Mouse (Mus musculus) kidney, embryonic 16.5 days (tissue): ENCODE results near the gene Ropn1l. TPM values are rescaled to one million over a fixed set of nuclear protein-coding genes. Genes with fewer than 3 reads are reported as not detected.
A peak's percentile ranks its signal among the peaks of the same experiment; 100 is the strongest.

Experiments used
- ATAC-seq: fragments of 200-750 bp; cut with Nextera tagmentation; 2 replicates; pipeline ENCODE4 v1.8.0; 2017; ENCODE audit warnings: moderate TSS enrichment; ENCODE audit not compliant: low FRiP score, low TSS enrichment
- H3K27ac ChIP-seq: fragments of 300-500 bp; sonication (generic); 2 replicates; pipeline ENCODE4 v1.5.1; 2014; ENCODE audit warnings: low read length
- H3K27me3 ChIP-seq: fragments of 300-500 bp; sonication (generic); 2 replicates; pipeline ENCODE4 v1.6.1; 2014; ENCODE audit warnings: low read length, control low read depth, mixed read lengths; ENCODE audit not compliant: insufficient read depth
- H3K36me3 ChIP-seq: fragments of 300-500 bp; sonication (generic); 2 replicates; pipeline ENCODE4 v1.6.1; 2014; ENCODE audit warnings: low read length, control low read depth, mixed read lengths; ENCODE audit not compliant: insufficient read depth
- H3K4me1 ChIP-seq: fragments of 300-500 bp; sonication (generic); 2 replicates; pipeline ENCODE4 v1.6.1; 2014; ENCODE audit warnings: low read length, control low read depth, mixed read lengths; ENCODE audit not compliant: insufficient read depth
- H3K4me2 ChIP-seq: fragments of 300-500 bp; sonication (generic); replicated peaks from 2 replicates; pipeline ENCODE4 v1.6.1; 2014; ENCODE audit warnings: low read depth, low read length
- H3K4me3 ChIP-seq: fragments of 300-500 bp; sonication (generic); 2 replicates; pipeline ENCODE4 v1.5.1; 2014; ENCODE audit warnings: mild to moderate bottlenecking, low read length
- H3K9ac ChIP-seq: fragments of 300-500 bp; sonication (generic); replicated peaks from 2 replicates; pipeline ENCODE4 v1.6.1; 2014; ENCODE audit warnings: low read length
- H3K9me3 ChIP-seq: fragments of 300-500 bp; sonication (generic); 2 replicates; pipeline ENCODE4 v1.6.1; 2016; ENCODE audit warnings: low read length, control low read depth
- WGBS: fragments of 180-500 bp; shearing (Covaris S2); extraction: QIAGEN DNeasy Blood & Tissue Kit; methylation state at CpG from one replicate; pipeline ENCODE4 v1.1.7; 2014; 5-methylcytosine and 5-hydroxymethylcytosine counted together
- polyA plus RNA-seq: library from polyadenylated mRNA; unstranded; fragments of >200 nt; fragmentation: Nextera tagmentation; extraction: Ambion mirVana; gene quantifications from 2 replicates; pipeline ENCODE4 v1.2.1, GENCODE M21; 2015

Gene Ropn1l
- polyA plus RNA-seq, 1 experiment from 2014 or later = 4.3 TPM

- Histone ChIP-seq H3K36me3 (peaks cover 31% of the 10 kb centered on the region), H3K27ac (no peak overlapping the region), H3K4me2 (no peak overlapping the region), H3K27me3 (no peaks in the 10 kb centered on the region), H3K9ac (no peak overlapping the region), H3K4me3 (no peak overlapping the region), H3K4me1 (0 out of 2 replicates have a peak, but pooled peaks cover 3% of the 10 kb centered on the region), H3K9me3 (no peaks in the 10 kb centered on the region)
- ATAC-seq = no peak
- WGBS = 68% methylated on average over 4 of the region's 4 CpGs
Observed at GRCm38 (mm10) chr15:31469497-31469896, 16.0 kb upstream of the Ropn1l start.

GRCm38 (mm10) chr15:31468806-31469205 lies 15.3 kb upstream of the Ropn1l start:
- no peak overlapping the region for H3K4me3 ChIP-seq
- 60% methylated on average over 5 of the region's 5 CpGs for WGBS
- no peaks in the 10 kb centered on the region for H3K9me3 ChIP-seq
- peak; percentile 42; the same call in 1 of the 2 replicates for ATAC-seq
- 0 out of 2 replicates have a peak, but pooled peaks cover 3% of the 10 kb centered on the region for H3K4me1 ChIP-seq
- H3K36me3 ChIP-seq = peaks cover 38% of the 10 kb centered on the region
- H3K9ac ChIP-seq = no peak overlapping the region
- no peak overlapping the region for H3K4me2 ChIP-seq
- no peak overlapping the region for H3K27ac ChIP-seq
- no peaks in the 10 kb centered on the region for H3K27me3 ChIP-seq

GRCm38 (mm10) chr15:31466749-31467148 lies 13.2 kb upstream of the Ropn1l start:
- Histone ChIP-seq H3K27ac (no peak overlapping the region), H3K4me2 (no peak overlapping the region), H3K9me3 (no peaks in the 10 kb centered on the region), H3K4me1 (0 out of 2 replicates have a peak, but pooled peaks cover 3% of the 10 kb centered on the region), H3K9ac (no peak overlapping the region), H3K36me3 (peaks cover 54% of the 10 kb centered on the region), H3K4me3 (no peak overlapping the region), H3K27me3 (no peaks in the 10 kb centered on the region)
- ATAC-seq = no peak
- 94% methylated on average over 1 of the region's 1 CpGs for WGBS

- no peak overlapping the region for H3K9ac ChIP-seq
Observed at GRCm38 (mm10) chr15:31466295-31466694, 12.8 kb upstream of the Ropn1l start.

GRCm38 (mm10) chr15:31465806-31466205 lies 12.3 kb upstream of the Ropn1l start:
- no peaks in the 10 kb centered on the region for H3K9me3 ChIP-seq
- 0 out of 2 replicates have a peak, but pooled peaks cover 3% of the 10 kb centered on the region for H3K4me1 ChIP-seq
- no peak overlapping the region for H3K9ac ChIP-seq
- H3K36me3 ChIP-seq = peaks cover 63% of the 10 kb centered on the region
- 94% methylated on average over 2 of the region's 2 CpGs for WGBS
- H3K27me3 ChIP-seq = no peaks in the 10 kb centered on the region
- H3K27ac ChIP-seq = no peak overlapping the region
- no peak overlapping the region for H3K4me3 ChIP-seq
- ATAC-seq = no peak
- H3K4me2 ChIP-seq = no peak overlapping the region

More at GRCm38 (mm10) chr15:31466295-31466694, 12.8 kb upstream of the Ropn1l start:
- Histone ChIP-seq H3K27ac (no peak overlapping the region), H3K9me3 (no peaks in the 10 kb centered on the region), H3K27me3 (no peaks in the 10 kb centered on the region), H3K4me2 (no peak overlapping the region), H3K4me1 (0 out of 2 replicates have a peak, but pooled peaks cover 3% of the 10 kb centered on the region), H3K4me3 (no peak overlapping the region), H3K36me3 (peaks cover 59% of the 10 kb centered on the region)
- no peak for ATAC-seq
- 94% methylated on average over 5 of the region's 5 CpGs for WGBS

- H3K4me3 ChIP-seq = no peak overlapping the region
- H3K9me3 ChIP-seq = no peaks in the 10 kb centered on the region
- WGBS = 86% methylated on average over 2 of the region's 2 CpGs
Observed at GRCm38 (mm10) chr15:31460571-31460970, 7.0 kb upstream of the Ropn1l start.

GRCm38 (mm10) chr15:31458081-31458480 lies 4.5 kb upstream of the Ropn1l start:
- no peak overlapping the region for H3K9ac ChIP-seq
- no peak overlapping the region for H3K4me2 ChIP-seq
- H3K4me3 ChIP-seq = no peak overlapping the region
- WGBS = 88% methylated on average over 7 of the region's 7 CpGs
- peaks cover 53% of the 10 kb centered on the region for H3K36me3 ChIP-seq
- H3K27ac ChIP-seq = no peak overlapping the region
- no peaks in the 10 kb centered on the region for H3K4me1 ChIP-seq
- no peaks in the 10 kb centered on the region for H3K27me3 ChIP-seq
- ATAC-seq = no peak
- no peaks in the 10 kb centered on the region for H3K9me3 ChIP-seq

More at GRCm38 (mm10) chr15:31460571-31460970, 7.0 kb upstream of the Ropn1l start:
- Histone ChIP-seq H3K9ac (no peak overlapping the region), H3K36me3 (peaks cover 73% of the 10 kb centered on the region), H3K27me3 (no peaks in the 10 kb centered on the region), H3K27ac (no peak overlapping the region), H3K4me1 (no peaks in the 10 kb centered on the region), H3K4me2 (no peak overlapping the region)
- ATAC-seq = no peak

- Histone ChIP-seq H3K36me3 (peaks cover 40% of the 10 kb centered on the region), H3K27me3 (no peaks in the 10 kb centered on the region), H3K4me2 (no peak overlapping the region), H3K4me1 (peaks cover 6% of the 10 kb centered on the region), H3K4me3 (no peak overlapping the region), H3K9ac (no peak overlapping the region), H3K27ac (no peak overlapping the region), H3K9me3 (no peaks in the 10 kb centered on the region)
- WGBS = 86% methylated on average over 5 of the region's 5 CpGs
- ATAC-seq = no peak
Observed at GRCm38 (mm10) chr15:31456381-31456780, 2.8 kb upstream of the Ropn1l start.

GRCm38 (mm10) chr15:31454861-31455295 lies 1.3 kb upstream of the Ropn1l start:
- H3K4me1 ChIP-seq = peaks cover 6% of the 10 kb centered on the region
- no peak for ATAC-seq
- no peak overlapping the region for H3K4me3 ChIP-seq
- no peak overlapping the region for H3K9ac ChIP-seq
- no peaks in the 10 kb centered on the region for H3K27me3 ChIP-seq
- H3K9me3 ChIP-seq = no peaks in the 10 kb centered on the region
- WGBS = 79% methylated on average over 7 of the region's 7 CpGs
- H3K36me3 ChIP-seq = peaks cover 26% of the 10 kb centered on the region
- no peak overlapping the region for H3K4me2 ChIP-seq
- H3K27ac ChIP-seq = no peak overlapping the region

- Histone ChIP-seq H3K4me2 (peak overlapping the region; percentile 72), H3K27ac (peak overlapping the region; percentile 85), H3K27me3 (no peaks in the 10 kb centered on the region), H3K36me3 (peaks cover 20% of the 10 kb centered on the region), H3K4me3 (peak overlapping the region; percentile 59), H3K9ac (no peak overlapping the region), H3K4me1 (peaks cover 6% of the 10 kb centered on the region), H3K9me3 (no peaks in the 10 kb centered on the region)
- ATAC-seq = no peak
- WGBS = 44% methylated on average over 10 of the region's 10 CpGs
Observed at GRCm38 (mm10) chr15:31454096-31454860, 741 bp upstream of the Ropn1l start.
